Mouse (Mus musculus) olfactory bulb, adult 2 months (tissue): Measurements from ENCODE around the gene Frmd5.

ENCODE experiments used
- CTCF ChIP-seq: fragments of 200-500 bp; IDR thresholded peaks from 2 replicates; pipeline ENCODE4 v1.5.1; 2012; ENCODE audit warnings: low read depth, mild to moderate bottlenecking, low read length, moderate library complexity; ENCODE audit not compliant: insufficient read depth
- POLR2A ChIP-seq: fragments of 200-500 bp; IDR thresholded peaks from 2 replicates; pipeline ENCODE4 v1.6.1; 2012; ENCODE audit warnings: mild to moderate bottlenecking, low read depth, low read length, moderate library complexity; ENCODE audit not compliant: insufficient read depth

DNA sequence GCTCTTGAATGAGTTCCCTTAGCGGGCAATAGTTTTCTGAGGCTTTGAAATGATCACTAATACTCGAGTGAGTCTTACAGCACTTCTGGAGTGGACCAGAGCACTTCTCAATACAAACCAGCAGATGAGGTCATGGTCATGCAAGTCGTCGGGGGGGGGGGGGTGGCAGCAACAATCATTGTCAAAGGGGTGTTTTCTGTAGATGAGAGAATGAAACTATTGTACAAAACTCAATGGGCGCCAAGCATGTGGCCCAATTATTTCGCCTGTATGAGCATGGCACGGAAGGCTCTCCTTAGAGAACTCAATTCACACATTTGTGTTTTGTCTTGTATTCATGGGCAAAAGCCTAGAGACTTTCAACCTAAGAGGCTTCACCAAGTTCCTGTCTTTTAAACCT, 7.8 kb downstream of the Frmd5 start:
- TF ChIP-seq CTCF (no peak), POLR2A (no peak)
